Mouse (Mus musculus): ENCODE data around the gene Gm8879.
"Not testable (repeated sequence)": the region's sequence is repeated elsewhere in the genome, so short reads cannot be mapped to it uniquely, and the experiment has no call there.

Gene Gm8879

DNA sequence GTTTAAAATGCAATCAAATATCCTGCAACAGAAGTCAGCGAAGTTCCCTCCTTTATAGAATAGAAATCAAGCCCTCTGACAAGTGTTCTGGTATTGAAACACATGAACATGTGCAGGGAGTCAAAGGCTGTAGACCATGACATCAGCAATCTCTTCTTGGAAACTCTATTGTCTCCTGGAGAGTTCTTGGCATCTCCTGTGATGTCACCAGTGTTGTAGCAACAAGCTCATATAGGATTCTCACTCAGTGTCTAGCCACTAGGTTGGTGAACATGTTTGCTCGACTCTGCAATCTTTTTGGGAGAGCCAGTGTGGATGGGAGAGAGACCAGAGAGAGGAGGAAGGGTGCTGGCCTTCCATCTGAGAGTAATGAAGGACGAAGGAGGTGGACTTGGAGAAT, at the start of gene Gm8879:
TSS of gene Gm8879 (plus strand) at position 301 of the 400 bp plus-strand sequence.
- DNase-seq (ENCODE audit: low spot score in 2 of 2): not testable (repeated sequence)

- DNase-seq (ENCODE audit: low spot score in 2 of 2): not testable (repeated sequence)
Observed at GRCm38 (mm10) chr5:11138031-11138430, 10.6 kb downstream of the Gm8879 start.

Data from frontal cortex, postnatal 36 days (tissue).